In genomic region chr9:99240571-99240970, GRCm38 (mm10) we compare ENCODE assay signal across 40 mouse cellular contexts. TPM values are rescaled to one million over a fixed set of nuclear protein-coding genes. Genes with fewer than 3 reads are reported as not detected.
DNase-seq lines count a peak whose midpoint lies in the region; ATAC-seq lines count a peak whose summit lies in the region.
"Had no signal": no experiment of that assay in that cellular context is flagged by ENCODE, and none has a peak within 500 bp of the region (broad histone marks: within the 10 kb centered on the region; RNA-seq: fewer than 3 reads in every experiment).

No protein-coding gene starts in this region.

- intact Hi-C loops in heart, postnatal 10 days (cut with DNase I), result loop anchor here (5.0 to 10.0 kb wide), 5 partner anchors 134 to 626 kb away; partner anchors contain the start of gene Mras

- ATAC-seq in granulocyte monocyte progenitor cell, adult 5-6 weeks (replicated peaks; ENCODE audit: poor library complexity, severe bottlenecking), result peak; percentile 33
- no peak for ATAC-seq in activated CD4-positive, CD25-positive, alpha-beta regulatory T cell, adult 4 months
- ATAC-seq: forebrain, embryonic 16.5 days; midbrain, embryonic 15.5 days; Patski had no signal

- DNase-seq in heart, adult 18-20 months, result peak; percentile 5
- DNase-seq in heart, postnatal 10 days, result no peak
- DNase-seq in MEL-GATA-1-ER (ENCODE audit: extremely low read depth, low read depth), result peak; percentile 39
- DNase-seq in naive thymus-derived CD4-positive, alpha-beta T cell, adult 2 months (ENCODE audit: low read depth), result peak; percentile 30
- DNase-seq in cerebellum, postnatal 25 days, result no peak
- DNase-seq in cerebellum, adult 8-10 months, result no peak
- DNase-seq: adrenal gland, adult 2 months; cerebellum, adult 9-10 months; kidney, adult 18-20 months; layer of hippocampus, postnatal 36 days; liver; lung, adult 2 months; lung, postnatal 10 days; right cerebral cortex, postnatal 4 days; thymus, postnatal 14 days had no signal

RNA-seq across cellular contexts. Expression of gene Cep70, which starts 2.6 kb away (rescaled TPM):
- 1 to 10 TPM; 6.8 to 7.3 TPM for total RNA-seq in heart, adult 18-20 months (2021)
- total RNA-seq in heart, postnatal 10 days (2021), result 1 to 10 TPM; 7.1 to 8.5 TPM
- total RNA-seq in granulocyte monocyte progenitor cell, adult 5-6 weeks (2014; fragmentation: Nextera tagmentation), result 27.0 and 29.7 TPM in 2 replicates
- 22.8 and 50.5 TPM in 2 replicates for total RNA-seq in granulocyte monocyte progenitor cell, adult 5-6 weeks (2017)
- polyA plus RNA-seq in activated CD4-positive, CD25-positive, alpha-beta regulatory T cell, adult 4 months (2017; shearing (Covaris generic)), result 10 to 100 TPM; 16.7 to 17.8 TPM

RNA-seq across cellular contexts. Expression of gene Faiml, which starts 3.5 kb away (rescaled TPM):
- not detected for total RNA-seq in heart, adult 18-20 months (2021)
- not detected for total RNA-seq in heart, postnatal 10 days (2021)
- not detected in 2 replicates for total RNA-seq in granulocyte monocyte progenitor cell, adult 5-6 weeks (2014; fragmentation: Nextera tagmentation)
- total RNA-seq in granulocyte monocyte progenitor cell, adult 5-6 weeks (2017), result not detected in 2 replicates
- polyA plus RNA-seq in activated CD4-positive, CD25-positive, alpha-beta regulatory T cell, adult 4 months (2017; shearing (Covaris generic)), result not detected
- total RNA-seq: adrenal gland, adult 2 months; adrenal gland, postnatal 4 days; ES-E14; gastrocnemius, adult 8-10 months; gastrocnemius, postnatal 4 days; heart, postnatal 25 days; layer of hippocampus, postnatal 36 days; left cerebral cortex, postnatal 10 days; neutrophil, adult 5-6 weeks had no signal
- polyA plus RNA-seq: adrenal gland, adult 2 months; embryonic facial prominence, embryonic 13.5 days; forebrain, embryonic 11.5 days; forebrain, embryonic 16.5 days; heart, embryonic 14.5 days; hindbrain, embryonic 13.5 days; kidney, postnatal 0 days; large intestine, adult 2 months; limb, embryonic 11.5 days; liver, embryonic 14.5 days; lung, adult 2 months; midbrain, embryonic 10.5 days; midbrain, embryonic 15.5 days; neural tube, embryonic 11.5 days; spleen, adult 2 months; stomach, embryonic 14.5 days; urinary bladder, adult 2 months had no signal

Comparison
In these comparisons a context has a peak if more than half of its experiments do, and no peak if none do; other contexts are left out.
1. DNase-seq: peak in heart, adult 18-20 months (2 of 2), MEL-GATA-1-ER (single experiment) and naive thymus-derived CD4-positive, alpha-beta T cell, adult 2 months (single experiment); none in heart, postnatal 10 days (0 of 2), cerebellum, postnatal 25 days (0 of 2) and cerebellum, adult 8-10 months (single experiment).